Mouse (Mus musculus) liver, embryonic 13.5 days (tissue): ENCODE measurements around the gene Gsn. TPM values are rescaled to one million over a fixed set of nuclear protein-coding genes. Genes with fewer than 3 reads are reported as not detected.

Experiments
- ATAC-seq: fragments of 200-750 bp; cut with Nextera tagmentation; 2 replicates; pipeline ENCODE4 v1.8.0; 2017; ENCODE audit warnings: low read depth, mild to moderate bottlenecking, moderate number of reproducible peaks, moderate library complexity
- DNase-seq: peaks from one replicate; pipeline ENCODE4 v3.0.0; 2022
- H3K27ac ChIP-seq: fragments of 300-500 bp; sonication (generic); 2 replicates; pipeline ENCODE4 v1.5.1; 2015; ENCODE audit warnings: moderate library complexity, mild to moderate bottlenecking, inconsistent platforms
- H3K27me3 ChIP-seq: fragments of 300-500 bp; sonication (generic); 2 replicates; pipeline ENCODE4 v1.6.1; 2015; ENCODE audit warnings: mild to moderate bottlenecking, inconsistent platforms
- H3K36me3 ChIP-seq: fragments of 300-500 bp; sonication (generic); 2 replicates; pipeline ENCODE4 v1.6.1; 2015; ENCODE audit warnings: mild to moderate bottlenecking, inconsistent platforms
- H3K4me1 ChIP-seq: fragments of 300-500 bp; sonication (generic); replicated peaks from 2 replicates; pipeline ENCODE4 v1.6.1; 2015; ENCODE audit warnings: inconsistent platforms
- H3K4me2 ChIP-seq: fragments of 300-500 bp; sonication (generic); 2 replicates; pipeline ENCODE4 v1.6.1; 2015; ENCODE audit warnings: inconsistent platforms, mild to moderate bottlenecking, moderate library complexity
- H3K4me3 ChIP-seq: fragments of 300-500 bp; sonication (generic); replicated peaks from 2 replicates; pipeline ENCODE4 v1.5.1; 2015; ENCODE audit warnings: mild to moderate bottlenecking, inconsistent platforms
- H3K9ac ChIP-seq: fragments of 300-500 bp; sonication (generic); 2 replicates; pipeline ENCODE4 v1.6.1; 2015; ENCODE audit warnings: mild to moderate bottlenecking, inconsistent platforms
- H3K9me3 ChIP-seq: fragments of 300-500 bp; sonication (generic); replicated peaks from 2 replicates; pipeline ENCODE4 v1.6.1; 2016; ENCODE audit warnings: inconsistent platforms
- WGBS: fragments of 180-500 bp; shearing (Covaris S2); methylation state at CpG from one replicate; pipeline ENCODE4 v1.1.7; 2015; ENCODE audit not compliant: insufficient replicate concordance; 5-methylcytosine and 5-hydroxymethylcytosine counted together
- polyA plus RNA-seq: library from polyadenylated mRNA; unstranded; fragments of >200 nt; fragmentation: Nextera tagmentation; extraction: Ambion mirVana; gene quantifications from 2 replicates; pipeline ENCODE4 v1.2.1, GENCODE M21; 2015

Gene Gsn
- polyA plus RNA-seq, 1 experiment from 2014 or later = 77.4 TPM

DNA sequence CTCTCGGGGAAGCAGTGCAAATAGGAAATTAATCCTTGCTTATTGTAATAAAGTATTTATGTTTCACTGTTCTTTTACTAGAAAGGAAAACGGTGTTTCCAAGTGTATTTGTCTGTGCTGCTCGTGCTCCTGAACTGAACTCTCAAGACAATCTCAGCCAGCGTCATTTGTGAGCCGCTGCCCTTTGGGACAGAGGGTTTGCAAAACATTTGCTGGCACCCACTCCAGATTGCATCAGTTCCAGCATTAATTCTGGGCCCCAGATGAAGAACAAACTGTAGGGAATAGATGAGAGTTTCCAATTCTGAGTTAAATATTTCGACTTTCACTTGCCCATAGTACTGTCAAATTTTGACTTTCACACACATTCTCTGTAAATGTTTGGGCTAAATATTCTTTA lies 82.5 kb downstream of the Gsn start:
- WGBS = 72% methylated on average over 6 of the region's 6 CpGs
- Histone ChIP-seq H3K9ac (no peak overlapping the region), H3K36me3 (peaks cover 10% of the 10 kb centered on the region), H3K4me2 (no peak overlapping the region), H3K4me1 (peaks cover 32% of the 10 kb centered on the region), H3K27ac (0 out of 2 replicates have a peak overlapping the region, but pooled peaks have one; percentile 21), H3K4me3 (no peak overlapping the region), H3K9me3 (no peaks in the 10 kb centered on the region), H3K27me3 (no peaks in the 10 kb centered on the region)
- ATAC-seq (no peak), DNase-seq (no peak)

DNA sequence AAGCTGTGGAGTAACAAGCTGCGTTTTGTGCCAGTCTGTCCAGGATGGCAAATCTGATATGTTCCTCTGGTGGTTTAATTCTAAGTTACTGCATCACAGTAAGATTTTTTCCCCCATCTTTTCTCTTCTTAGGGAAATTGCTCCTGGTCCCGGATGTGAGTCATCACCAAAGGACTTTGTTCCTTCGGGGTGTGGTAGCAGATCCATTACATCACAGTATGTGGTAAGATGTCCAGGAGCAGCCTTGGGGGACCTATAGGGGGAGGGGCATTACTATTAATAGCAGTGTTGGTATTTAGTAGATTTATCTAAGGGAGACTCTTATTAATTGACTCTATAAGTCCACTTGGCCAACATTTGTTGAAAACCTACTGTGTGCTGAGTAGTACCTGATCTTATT lies 86.4 kb downstream of the Gsn start:
- Histone ChIP-seq H3K27me3 (no peaks in the 10 kb centered on the region), H3K27ac (no peak overlapping the region), H3K9ac (no peak overlapping the region), H3K4me1 (peaks cover 11% of the 10 kb centered on the region), H3K4me2 (no peak overlapping the region), H3K4me3 (no peak overlapping the region), H3K36me3 (no peaks in the 10 kb centered on the region), H3K9me3 (no peaks in the 10 kb centered on the region)
- DNase-seq (no peak), ATAC-seq (no peak)
- WGBS = 47% methylated on average over 3 of the region's 3 CpGs

DNA sequence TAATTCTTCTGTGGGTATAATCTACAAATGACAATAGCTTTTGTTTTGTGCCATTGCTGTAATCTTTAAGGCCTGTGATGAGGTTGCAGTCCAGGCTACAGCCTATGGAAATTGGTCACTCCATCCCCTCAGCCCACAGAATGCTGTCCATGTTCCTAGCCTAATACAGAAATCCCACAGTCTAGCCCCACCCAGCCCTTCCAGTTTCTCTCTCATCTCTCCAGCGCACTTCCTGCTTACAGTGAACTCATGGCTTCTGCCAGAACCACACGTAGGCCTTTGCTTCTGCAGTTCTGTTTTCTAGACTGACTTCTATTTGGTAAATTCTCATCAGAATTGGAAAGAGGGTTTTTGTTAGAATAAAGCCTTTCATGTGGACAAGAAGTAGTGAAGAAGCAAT lies 89.8 kb downstream of the Gsn start:
- H3K36me3 ChIP-seq = no peaks in the 10 kb centered on the region
- no peak overlapping the region for H3K4me2 ChIP-seq
- 44% methylated on average over 2 of the region's 2 CpGs for WGBS
- H3K27me3 ChIP-seq = 0 out of 2 replicates have a peak, but pooled peaks cover 7% of the 10 kb centered on the region
- no peak overlapping the region for H3K27ac ChIP-seq
- no peak overlapping the region for H3K9ac ChIP-seq
- peaks cover 10% of the 10 kb centered on the region for H3K4me1 ChIP-seq
- no peak for DNase-seq
- no peak for ATAC-seq
- H3K9me3 ChIP-seq = no peaks in the 10 kb centered on the region
- no peak overlapping the region for H3K4me3 ChIP-seq

DNA sequence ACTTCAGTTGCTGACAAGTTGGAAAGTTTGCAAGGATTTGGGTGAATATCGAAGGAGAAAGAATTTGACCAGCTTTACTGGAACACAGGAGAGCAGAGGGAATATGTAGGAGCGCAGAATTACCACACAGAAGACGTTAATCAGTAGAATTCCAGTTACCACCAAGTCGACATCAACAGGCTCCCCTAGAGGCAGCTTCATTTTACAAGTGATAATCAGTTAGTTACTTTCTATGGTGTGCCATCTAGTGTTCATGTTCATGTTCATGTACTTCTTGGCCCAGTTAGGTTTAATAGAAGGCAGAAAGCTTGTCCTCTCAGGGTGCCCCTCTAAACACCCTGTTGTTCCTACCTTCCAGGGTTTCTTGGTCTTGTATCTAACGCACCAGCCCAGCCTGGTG lies 93.0 kb downstream of the Gsn start:
- Histone ChIP-seq H3K9ac (no peak overlapping the region), H3K4me2 (no peak overlapping the region), H3K9me3 (no peaks in the 10 kb centered on the region), H3K36me3 (no peaks in the 10 kb centered on the region), H3K27me3 (0 out of 2 replicates have a peak, but pooled peaks cover 12% of the 10 kb centered on the region), H3K4me1 (peaks cover 10% of the 10 kb centered on the region), H3K27ac (no peak overlapping the region), H3K4me3 (no peak overlapping the region)
- ATAC-seq (peak; percentile 65), DNase-seq (no peak)
- WGBS = 30% methylated on average over 5 of the region's 5 CpGs

Other genes starting within 250 kb of the Gsn start
- gene Hc, start 194.9 kb upstream of the Gsn start, polyA plus RNA-seq = 17.8 and 26.3 TPM in 2 replicates
- gene AI182371, start 154.8 kb upstream of the Gsn start, polyA plus RNA-seq = 9.9 and 13.4 TPM in 2 replicates
- 9.8 and 10.0 TPM in 2 replicates for gene Cntrl, start 146.9 kb upstream of the Gsn start, polyA plus RNA-seq
- gene Rab14, start 55.3 kb upstream of the Gsn start, polyA plus RNA-seq = 148 and 181 TPM in 2 replicates
- gene Stom, start 80.6 kb downstream of the Gsn start, polyA plus RNA-seq = 128 and 160 TPM in 2 replicates
- gene 4930568D16Rik, start 111.3 kb downstream of the Gsn start, polyA plus RNA-seq = not detected in 2 replicates
- not detected in 2 replicates for gene 4930402F06Rik, start 140.8 kb downstream of the Gsn start, polyA plus RNA-seq
- gene Ggta1, start 206.9 kb downstream of the Gsn start, polyA plus RNA-seq = 7.8 and 9.4 TPM in 2 replicates